Mouse (Mus musculus) hindbrain, embryonic 11.5 days (tissue): ENCODE data around the gene Ptpn20. TPM values are rescaled to one million over a fixed set of nuclear protein-coding genes. Genes with fewer than 3 reads are reported as not detected.

Source experiments
- ATAC-seq: fragments of 200-750 bp; cut with Nextera tagmentation; 2 replicates; pipeline ENCODE4 v1.8.0; 2017; ENCODE audit warnings: mild to moderate bottlenecking, moderate TSS enrichment, moderate library complexity; ENCODE audit not compliant: low FRiP score
- DNase-seq: peaks from one replicate; pipeline ENCODE4 v3.0.0-alpha.2; 2015; ENCODE audit warnings: low spot score
- H3K27ac ChIP-seq: fragments of 300-500 bp; sonication (generic); 2 replicates; pipeline ENCODE4 v1.5.1; 2014; ENCODE audit warnings: mild to moderate bottlenecking, low read depth, low read length
- H3K27me3 ChIP-seq: fragments of 300-500 bp; sonication (generic); 2 replicates; pipeline ENCODE4 v1.6.1; 2014; ENCODE audit warnings: mild to moderate bottlenecking, low read length, moderate library complexity, mixed read lengths; ENCODE audit not compliant: control insufficient read depth, insufficient read depth
- H3K36me3 ChIP-seq: fragments of 300-500 bp; sonication (generic); 2 replicates; pipeline ENCODE4 v1.6.1; 2014; ENCODE audit warnings: mild to moderate bottlenecking, low read length, moderate library complexity, mixed read lengths; ENCODE audit not compliant: control insufficient read depth, insufficient read depth
- H3K4me1 ChIP-seq: fragments of 300-500 bp; sonication (generic); replicated peaks from 2 replicates; pipeline ENCODE4 v1.6.1; 2014; ENCODE audit warnings: low read length, mixed read lengths; ENCODE audit not compliant: control insufficient read depth, insufficient read depth
- H3K4me2 ChIP-seq: fragments of 300-500 bp; sonication (generic); replicated peaks from 2 replicates; pipeline ENCODE4 v1.6.1; 2014; ENCODE audit warnings: mild to moderate bottlenecking, low read depth, low read length
- H3K4me3 ChIP-seq: fragments of 300-500 bp; sonication (generic); 2 replicates; pipeline ENCODE4 v1.5.1; 2014; ENCODE audit warnings: low read depth, low read length
- H3K9ac ChIP-seq: fragments of 300-500 bp; sonication (generic); 2 replicates; pipeline ENCODE4 v1.6.1; 2014; ENCODE audit warnings: low read depth, low read length
- H3K9me3 ChIP-seq: fragments of 300-500 bp; sonication (generic); 2 replicates; pipeline ENCODE4 v1.6.1; 2016; ENCODE audit warnings: low read length; ENCODE audit not compliant: control insufficient read depth
- WGBS: fragments of 180-500 bp; shearing (Covaris S2); extraction: QIAGEN DNeasy Blood & Tissue Kit; methylation state at CpG from one replicate; pipeline ENCODE4 v1.1.7; 2014; 5-methylcytosine and 5-hydroxymethylcytosine counted together
- polyA plus RNA-seq: library from polyadenylated mRNA; unstranded; fragments of >200 nt; fragmentation: Nextera tagmentation; extraction: Ambion mirVana; gene quantifications from 2 replicates; pipeline ENCODE4 v1.2.1, GENCODE M21; 2014

Ptpn20 gene
- polyA plus RNA-seq, 1 experiment from 2014 or later: 0.19 TPM

GRCm38 (mm10) chr14:33658331-33658730, 69.3 kb downstream of the Ptpn20 start:
- Histone ChIP-seq H3K4me1 (no peaks in the 10 kb centered on the region), H3K4me3 (no peak overlapping the region), H3K27me3 (no peaks in the 10 kb centered on the region), H3K9ac (no peak overlapping the region), H3K9me3 (no peaks in the 10 kb centered on the region), H3K27ac (no peak overlapping the region), H3K4me2 (no peak overlapping the region), H3K36me3 (no peaks in the 10 kb centered on the region)
- DNase-seq: no peak
- ATAC-seq: no peak
- 52% methylated on average over 2 of the region's 2 CpGs for WGBS

DNA sequence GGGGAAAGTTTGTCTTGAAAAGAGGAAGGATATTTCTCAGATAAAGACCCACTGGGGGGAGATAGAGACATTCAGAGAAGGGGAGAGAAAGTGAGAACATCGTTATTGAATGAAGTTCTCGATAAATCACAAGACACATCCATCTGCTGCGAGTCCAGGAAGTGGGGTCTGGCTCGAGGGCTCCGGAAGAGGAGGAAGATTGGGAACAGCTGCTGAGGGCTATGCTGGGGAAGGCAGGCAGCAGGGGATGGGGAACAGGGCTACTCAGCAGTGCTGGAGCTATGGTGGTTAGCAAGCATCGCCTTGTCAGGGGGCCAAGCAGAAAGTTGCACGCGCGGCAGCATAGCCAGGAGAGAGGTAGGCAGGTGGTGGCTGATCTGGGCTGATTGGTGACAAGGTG, 73.1 kb downstream of the Ptpn20 start:
- Histone ChIP-seq H3K36me3 (no peaks in the 10 kb centered on the region), H3K4me3 (no peak overlapping the region), H3K4me1 (no peaks in the 10 kb centered on the region), H3K9me3 (no peaks in the 10 kb centered on the region), H3K27me3 (no peaks in the 10 kb centered on the region), H3K4me2 (no peak overlapping the region), H3K27ac (no peak overlapping the region), H3K9ac (no peak overlapping the region)
- 74% methylated on average over 9 of the region's 9 CpGs for WGBS
- DNase-seq (peak; percentile 6), ATAC-seq (no peak)

GRCm38 (mm10) chr14:33666301-33666700, 77.3 kb downstream of the Ptpn20 start:
- Histone ChIP-seq H3K4me1 (no peaks in the 10 kb centered on the region), H3K27ac (no peak overlapping the region), H3K4me2 (no peak overlapping the region), H3K36me3 (no peaks in the 10 kb centered on the region), H3K4me3 (no peak overlapping the region), H3K9ac (no peak overlapping the region), H3K27me3 (no peaks in the 10 kb centered on the region), H3K9me3 (no peaks in the 10 kb centered on the region)
- ATAC-seq: no peak
- 91% methylated on average over 6 of the region's 6 CpGs for WGBS
- DNase-seq: no peak

DNA sequence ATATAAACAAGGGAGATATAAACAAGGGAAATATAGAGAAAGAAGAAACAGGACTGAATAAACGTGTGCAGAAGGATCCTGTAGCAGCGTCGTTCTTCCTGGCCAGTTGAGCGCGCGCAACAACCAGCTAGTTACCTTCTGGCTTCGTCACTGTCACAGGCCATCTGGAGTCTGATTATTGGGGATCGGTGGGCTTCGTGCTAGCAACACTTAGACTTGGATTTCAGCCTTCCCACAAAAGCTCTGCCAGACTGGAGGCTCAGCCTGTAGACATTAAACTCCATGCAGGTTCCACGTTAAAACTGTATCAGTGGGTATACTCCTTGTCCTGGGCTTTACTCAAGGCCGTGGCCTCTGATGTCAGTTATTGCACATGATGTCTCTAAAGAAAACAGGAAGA, 80.9 kb downstream of the Ptpn20 start:
- no peak for ATAC-seq

DNA sequence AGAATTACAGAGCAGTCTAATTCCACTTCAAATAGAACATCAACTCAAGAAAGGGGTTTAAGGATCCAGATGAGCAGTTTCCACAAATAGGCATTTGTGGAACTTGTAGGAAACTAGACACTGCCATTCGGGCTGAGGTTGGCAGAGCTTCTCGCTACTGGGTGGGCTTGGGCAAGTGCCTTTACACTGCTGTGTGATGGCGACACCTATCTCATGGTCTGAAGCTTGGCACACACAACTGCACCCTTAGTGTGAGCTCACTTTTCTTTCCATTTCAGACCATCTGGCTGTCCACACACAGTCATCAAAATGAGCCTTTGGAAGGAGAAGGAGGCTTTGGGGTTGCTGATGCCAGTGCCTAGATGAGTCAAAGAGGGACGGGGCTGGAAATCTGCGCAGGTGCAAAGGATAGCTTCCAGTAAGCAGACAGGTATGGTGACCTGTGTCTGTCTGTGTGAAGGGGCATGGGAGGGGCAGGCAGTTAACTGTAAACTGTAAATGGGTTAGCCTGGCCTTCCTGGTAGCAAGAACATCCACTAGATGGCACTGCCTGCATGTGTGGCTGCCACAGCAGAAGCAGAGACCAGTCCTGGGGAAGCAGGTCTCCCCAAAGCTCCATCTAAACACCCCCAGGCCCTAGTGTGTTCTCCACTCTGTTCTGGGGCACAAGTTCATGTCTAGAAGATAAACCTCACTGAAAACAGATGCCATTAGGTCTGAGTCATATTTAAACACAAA, 84.5 kb downstream of the Ptpn20 start:
- no peaks in the 10 kb centered on the region for H3K36me3 ChIP-seq
- no peak overlapping the region for H3K9ac ChIP-seq
- DNase-seq (peak; percentile 49), ATAC-seq (no peak)
- no peaks in the 10 kb centered on the region for H3K4me1 ChIP-seq
- no peak overlapping the region for H3K27ac ChIP-seq
- H3K4me2 ChIP-seq: no peak overlapping the region
- H3K27me3 ChIP-seq: no peaks in the 10 kb centered on the region
- no peak overlapping the region for H3K4me3 ChIP-seq
- H3K9me3 ChIP-seq: no peaks in the 10 kb centered on the region
- 83% methylated on average over 5 of the region's 5 CpGs for WGBS

More for the DNA sequence above, 80.9 kb downstream of the Ptpn20 start:
- H3K4me1 ChIP-seq: no peaks in the 10 kb centered on the region
- H3K27ac ChIP-seq: no peak overlapping the region
- H3K9me3 ChIP-seq: no peaks in the 10 kb centered on the region
- H3K4me3 ChIP-seq: no peak overlapping the region
- no peak overlapping the region for H3K4me2 ChIP-seq
- DNase-seq: no peak
- no peaks in the 10 kb centered on the region for H3K27me3 ChIP-seq
- 92% methylated on average over 11 of the region's 11 CpGs for WGBS
- H3K9ac ChIP-seq: no peak overlapping the region
- H3K36me3 ChIP-seq: no peaks in the 10 kb centered on the region

DNA sequence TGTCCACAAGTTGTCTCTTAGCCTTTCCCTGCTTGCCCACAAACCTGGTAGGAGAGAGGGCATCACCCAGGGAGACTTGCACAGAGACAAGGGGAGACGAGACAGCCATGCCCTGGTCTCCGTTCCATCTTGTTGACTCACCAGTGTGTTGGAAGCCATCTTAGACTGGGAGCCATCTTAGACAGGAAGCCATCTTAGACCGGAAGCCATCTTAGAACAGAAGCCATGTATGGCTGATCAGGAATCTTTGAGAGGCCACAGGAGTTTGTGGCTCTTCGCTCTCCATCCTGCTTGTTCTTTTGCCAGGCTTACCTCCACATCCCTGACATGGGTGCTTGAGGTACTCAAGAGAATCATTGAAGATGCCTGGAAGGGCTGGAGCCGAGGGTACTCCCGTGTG, 89.0 kb downstream of the Ptpn20 start:
- no peak overlapping the region for H3K27ac ChIP-seq
- H3K4me2 ChIP-seq: no peak overlapping the region
- ATAC-seq (no peak), DNase-seq (no peak)
- H3K9me3 ChIP-seq: no peaks in the 10 kb centered on the region
- no peaks in the 10 kb centered on the region for H3K4me1 ChIP-seq
- no peak overlapping the region for H3K4me3 ChIP-seq
- H3K27me3 ChIP-seq: no peaks in the 10 kb centered on the region
- WGBS: 86% methylated on average over 6 of the region's 6 CpGs
- H3K36me3 ChIP-seq: no peaks in the 10 kb centered on the region
- H3K9ac ChIP-seq: no peak overlapping the region

DNA sequence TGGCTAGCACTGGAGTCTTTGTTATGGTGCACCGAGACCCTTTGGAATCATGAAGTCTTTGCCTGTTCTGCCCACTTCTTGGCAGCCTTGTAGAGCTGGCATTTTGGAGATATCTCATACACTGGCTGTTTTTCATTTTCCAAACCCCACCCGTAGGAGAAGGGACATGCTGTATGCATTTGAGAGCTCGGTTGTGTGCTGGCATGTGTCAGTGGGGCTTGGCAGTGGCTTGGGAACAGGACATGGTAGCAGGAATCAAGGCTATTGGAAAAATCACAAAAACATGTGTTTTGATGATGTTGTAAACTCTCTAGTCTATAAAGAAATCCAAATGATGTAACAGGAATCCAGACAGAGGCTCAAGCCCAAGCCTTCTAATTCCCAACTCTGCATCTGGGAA, 89.7 kb downstream of the Ptpn20 start:
- Histone ChIP-seq H3K9me3 (no peaks in the 10 kb centered on the region), H3K4me2 (no peak overlapping the region), H3K27ac (no peak overlapping the region), H3K4me1 (no peaks in the 10 kb centered on the region), H3K9ac (no peak overlapping the region), H3K36me3 (no peaks in the 10 kb centered on the region), H3K4me3 (no peak overlapping the region), H3K27me3 (no peaks in the 10 kb centered on the region)
- DNase-seq: no peak
- ATAC-seq: no peak
- 90% methylated on average over 3 of the region's 3 CpGs for WGBS

DNA sequence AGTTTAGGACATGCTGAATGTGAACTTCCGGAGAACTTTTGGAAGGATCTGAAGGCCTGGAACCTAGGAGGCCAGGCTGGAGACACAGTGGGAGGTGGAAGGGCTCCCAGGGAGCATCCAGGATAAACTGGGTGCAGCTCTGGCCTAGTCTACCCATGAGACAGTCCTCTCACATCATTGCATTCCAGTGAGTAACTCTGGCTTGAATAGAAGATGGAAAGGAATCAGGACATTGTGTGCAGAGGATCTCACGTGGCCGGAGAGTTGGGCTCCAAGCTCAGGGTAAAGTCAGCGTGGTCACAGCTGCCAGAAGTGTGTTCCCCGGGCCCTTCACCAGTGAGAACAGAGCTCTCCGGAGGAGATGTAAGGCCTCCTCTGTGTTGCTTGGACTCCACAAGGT, 91.6 kb downstream of the Ptpn20 start:
- Histone ChIP-seq H3K36me3 (no peaks in the 10 kb centered on the region), H3K27me3 (no peaks in the 10 kb centered on the region), H3K9ac (no peak overlapping the region), H3K4me2 (no peak overlapping the region), H3K9me3 (no peaks in the 10 kb centered on the region), H3K4me1 (no peaks in the 10 kb centered on the region), H3K27ac (no peak overlapping the region), H3K4me3 (no peak overlapping the region)
- DNase-seq (no peak), ATAC-seq (no peak)
- WGBS: 93% methylated on average over 6 of the region's 6 CpGs

- Histone ChIP-seq H3K27ac (no peak overlapping the region), H3K27me3 (no peaks in the 10 kb centered on the region), H3K4me3 (no peak overlapping the region), H3K9ac (no peak overlapping the region), H3K36me3 (no peaks in the 10 kb centered on the region), H3K4me1 (no peaks in the 10 kb centered on the region), H3K9me3 (no peaks in the 10 kb centered on the region), H3K4me2 (no peak overlapping the region)
- 77% methylated on average over 2 of the region's 2 CpGs for WGBS
- no peak for ATAC-seq
- DNase-seq: no peak
Measured at GRCm38 (mm10) chr14:33682768-33683167, 93.8 kb downstream of the Ptpn20 start.
